Mouse (Mus musculus) brain, adult 10 weeks (tissue): ENCODE measurements around the gene Lmf2. TPM values are rescaled to one million over a fixed set of nuclear protein-coding genes. Genes with fewer than 3 reads are reported as not detected.

ENCODE experiments used
- polyA plus RNA-seq: library from polyadenylated mRNA; stranded (reverse); fragments of 350-450 nt; fragmentation: Illumina TruSeq; extraction: RNeasy Lipid Tissue Mini Kit (QIAGEN cat#74804); gene quantifications from one replicate; pipeline ENCODE4 v1.2.3, GENCODE M21; 2015; ENCODE audit warnings: low read depth, low replicate concordance

The Lmf2 gene
- 11.3 TPM for polyA plus RNA-seq

DNA sequence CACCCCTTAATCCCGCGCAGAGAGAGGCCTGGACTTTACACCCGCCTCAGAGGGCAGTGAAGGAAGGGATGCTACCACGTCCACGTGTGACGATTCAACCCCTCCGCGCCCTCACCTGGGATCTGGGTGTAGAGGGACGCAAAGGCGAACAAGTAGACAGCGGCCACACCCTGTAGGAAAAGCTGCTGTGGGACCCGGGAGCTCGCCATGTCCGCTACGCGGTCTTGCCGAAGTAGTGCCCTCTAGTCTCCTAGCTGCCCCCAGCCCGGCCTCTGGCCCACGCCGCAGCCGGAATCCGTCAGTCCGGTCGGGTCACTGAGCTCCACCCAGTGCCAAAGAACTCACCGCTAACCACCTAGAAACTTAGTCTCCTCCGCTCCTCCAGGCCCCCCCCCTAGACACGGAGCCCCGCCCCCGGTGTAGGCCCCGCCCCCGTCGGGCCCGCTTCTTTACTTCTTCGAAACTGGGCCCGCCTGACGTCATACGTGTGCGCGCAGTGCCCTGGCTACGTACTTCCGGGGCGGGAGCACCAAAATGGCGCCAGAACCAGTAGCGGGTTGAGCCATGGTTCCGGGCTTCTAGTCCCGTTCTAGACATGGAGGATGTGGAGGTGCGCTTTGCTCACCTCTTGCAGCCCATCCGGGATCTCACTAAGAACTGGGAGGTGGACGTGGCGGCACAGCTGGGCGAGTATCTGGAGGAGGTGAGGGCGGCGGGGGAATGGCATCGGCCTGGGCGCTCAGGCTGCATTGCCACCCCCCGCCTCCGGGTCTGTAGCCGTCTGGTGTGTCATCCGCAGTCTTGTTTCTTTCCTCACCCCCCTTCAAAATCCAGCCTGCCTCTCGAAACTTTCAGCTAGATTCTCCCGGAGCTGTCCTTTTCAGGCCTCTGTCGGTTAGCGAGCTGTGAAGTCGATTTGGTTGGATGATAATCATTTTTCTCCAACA lies at the start of gene Lmf2, which contains the start of gene Ncaph2:
Gene Lmf2, minus strand, starts transcription at position 419 of the 947 bp plus-strand sequence.
Gene Ncaph2, plus strand, starts transcription at position 479 of the 947 bp plus-strand sequence.

DNA sequence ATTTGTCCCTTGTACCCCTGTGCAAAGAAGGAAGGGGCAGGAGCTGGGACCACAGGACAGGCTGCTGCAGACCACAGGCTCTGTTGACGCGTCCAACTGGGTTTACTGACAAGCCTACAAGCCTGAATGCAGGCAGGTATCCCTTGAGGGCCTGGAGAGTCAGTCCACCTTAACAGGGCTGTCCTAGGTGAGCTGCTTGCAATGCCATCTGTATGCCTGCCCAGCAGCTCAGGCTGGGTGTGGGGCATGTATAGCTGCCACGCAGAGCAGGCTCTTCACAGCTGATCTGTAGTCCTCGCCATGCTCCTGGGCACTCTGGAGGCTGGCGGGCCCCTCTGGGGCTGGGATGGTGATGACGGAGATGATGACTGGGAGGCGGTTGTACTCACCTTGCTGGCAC lies 29.2 kb upstream of the Lmf2 start, which contains the start of gene Klhdc7b:
Gene Klhdc7b, plus strand, starts transcription at position 301 of the 400 bp plus-strand sequence.

DNA sequence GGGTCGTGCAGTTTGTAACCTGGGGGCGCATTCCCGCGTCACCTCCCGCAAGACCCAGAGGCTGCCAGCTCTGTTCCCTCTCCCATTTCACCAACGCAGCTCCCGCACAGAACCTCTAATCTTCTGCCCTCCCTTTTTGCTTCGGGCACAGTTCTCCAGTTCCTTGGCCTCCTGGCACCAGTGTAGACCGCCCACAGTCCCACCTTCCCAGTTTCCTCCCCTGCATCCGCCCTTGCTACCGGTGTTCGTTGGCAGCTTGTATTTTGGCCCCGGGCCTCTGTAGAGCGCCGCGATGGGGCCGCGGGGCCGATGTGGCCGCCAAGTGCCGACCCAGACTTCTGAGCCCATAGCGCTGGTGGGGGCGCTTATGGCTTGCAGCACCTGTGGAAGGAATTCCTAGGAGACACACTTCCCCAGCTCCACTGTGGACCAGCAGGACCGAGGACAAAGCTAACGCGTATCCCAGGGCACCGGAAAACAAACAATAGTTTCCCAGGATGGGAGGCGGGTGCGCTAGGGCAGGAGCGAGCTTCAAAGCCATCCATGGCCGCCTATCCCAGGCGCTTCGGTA lies 23.5 kb upstream of the Lmf2 start, which contains the start of gene Odf3b:
Gene Odf3b, minus strand, starts transcription at position 452 of the 571 bp plus-strand sequence.

DNA sequence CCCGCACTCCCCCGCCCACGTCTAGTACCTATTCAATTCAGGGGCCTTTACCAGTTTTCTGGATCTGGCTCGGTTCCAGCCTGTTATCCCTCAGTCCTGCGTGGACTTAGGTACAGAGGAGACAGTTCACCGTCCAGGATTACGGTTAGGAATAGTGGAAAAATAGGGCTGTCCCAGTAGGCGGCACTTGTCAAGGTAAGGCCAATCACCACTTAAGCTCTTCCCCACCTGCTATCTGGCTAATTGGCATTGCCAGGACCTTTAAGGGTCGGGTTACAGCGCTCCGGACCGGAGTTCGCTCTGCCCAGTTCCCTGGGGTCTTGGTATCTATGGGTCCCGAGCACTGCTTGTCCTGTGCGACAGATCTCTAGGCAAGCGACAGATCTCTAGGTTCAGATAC lies 21.5 kb upstream of the Lmf2 start, which contains the start of gene Tymp:
Gene Tymp, minus strand, starts transcription at position 83 of the 400 bp plus-strand sequence.

DNA sequence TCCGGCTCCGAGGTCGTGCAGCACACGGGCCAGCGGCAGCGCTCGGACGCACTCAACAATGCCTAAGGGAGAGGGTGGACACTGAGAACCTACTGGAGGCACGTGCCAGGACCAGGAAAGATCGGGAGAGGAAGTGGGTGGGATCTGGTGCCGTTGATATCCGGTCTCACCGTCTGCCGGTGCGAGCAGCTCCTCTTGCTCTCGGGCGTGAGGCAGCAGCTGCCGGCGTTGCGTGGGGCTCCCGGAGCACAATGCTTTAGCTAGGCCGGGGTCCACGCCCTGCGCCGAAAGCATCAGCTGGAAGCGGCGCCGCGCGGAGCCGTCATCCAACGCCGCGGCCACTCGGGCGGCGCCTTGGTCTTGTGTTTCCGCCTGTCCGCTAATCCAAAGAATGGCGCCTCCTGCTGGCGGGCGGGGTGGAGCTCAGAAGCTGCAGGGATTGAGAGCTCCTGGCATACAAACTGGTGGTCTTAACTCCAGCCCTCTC lies 18.3 kb upstream of the Lmf2 start, which contains the start of gene Sco2:
Gene Sco2, minus strand, starts transcription at position 85 of the 487 bp plus-strand sequence.

DNA sequence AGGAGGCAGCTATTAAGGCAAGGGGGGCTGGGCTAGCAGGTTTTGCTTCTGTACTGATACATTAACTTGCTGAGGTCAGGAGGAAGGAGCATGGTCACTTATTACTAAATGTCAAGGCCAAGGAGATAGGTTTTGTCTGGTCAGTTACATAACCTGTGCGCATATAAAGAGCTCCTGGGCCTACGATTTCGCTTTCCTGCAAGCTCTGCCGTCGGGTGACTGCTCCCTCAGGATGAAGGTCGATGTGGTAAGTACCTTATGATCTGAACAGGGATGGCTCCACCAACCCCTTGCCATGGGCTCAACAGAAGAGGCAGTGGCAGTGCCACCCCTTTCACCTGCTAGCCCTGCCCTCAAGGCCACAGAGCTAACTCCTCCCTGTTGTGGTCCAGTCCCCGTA lies 21.2 kb downstream of the Lmf2 start, which contains the start of gene Miox:
Gene Miox, plus strand, starts transcription at position 128 of the 400 bp plus-strand sequence.

DNA sequence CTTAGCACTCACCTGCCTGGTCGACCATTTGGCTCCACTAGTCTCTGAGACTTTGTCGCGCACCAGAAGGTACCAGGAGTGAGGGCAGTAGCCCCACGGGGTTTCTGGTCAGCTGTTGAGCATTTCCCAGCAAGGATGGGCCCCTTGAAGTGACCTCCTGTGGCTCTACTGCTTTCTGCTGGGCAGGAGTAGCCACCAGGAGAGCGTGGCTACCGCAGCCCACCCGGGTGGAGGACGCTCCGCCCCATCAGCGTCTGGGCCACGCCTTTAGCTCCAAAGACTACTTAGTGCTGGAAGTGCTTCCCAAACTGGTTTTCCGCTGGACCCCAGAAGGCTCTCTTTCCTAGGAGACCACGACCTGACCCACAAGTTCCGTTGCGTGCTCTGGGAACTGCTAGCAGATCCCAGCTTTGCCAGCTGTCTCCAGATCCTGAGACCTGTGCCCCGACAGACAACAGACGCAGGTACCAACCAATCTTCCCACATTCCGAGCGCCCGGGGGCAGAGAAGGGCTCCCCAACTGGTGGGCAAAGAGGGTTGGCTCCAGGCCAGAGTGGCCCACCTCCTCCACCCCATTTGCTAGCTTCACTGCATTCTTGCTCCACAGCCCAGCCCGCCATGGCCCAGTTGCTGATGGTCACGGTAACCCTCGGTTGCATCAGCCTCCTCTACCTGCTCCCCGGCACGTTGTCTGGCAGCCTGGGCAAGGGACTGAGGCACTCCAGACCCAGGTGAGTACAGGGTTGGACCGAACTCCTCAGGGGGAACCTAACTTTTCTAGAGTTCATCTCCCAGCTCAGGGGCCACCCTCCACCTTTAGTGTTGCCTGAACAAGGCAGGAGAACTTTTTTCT lies 32.6 kb downstream of the Lmf2 start, which contains the start of gene Adm2:
Gene Adm2, plus strand, starts transcription at position 51 of the 853 bp plus-strand sequence.

DNA sequence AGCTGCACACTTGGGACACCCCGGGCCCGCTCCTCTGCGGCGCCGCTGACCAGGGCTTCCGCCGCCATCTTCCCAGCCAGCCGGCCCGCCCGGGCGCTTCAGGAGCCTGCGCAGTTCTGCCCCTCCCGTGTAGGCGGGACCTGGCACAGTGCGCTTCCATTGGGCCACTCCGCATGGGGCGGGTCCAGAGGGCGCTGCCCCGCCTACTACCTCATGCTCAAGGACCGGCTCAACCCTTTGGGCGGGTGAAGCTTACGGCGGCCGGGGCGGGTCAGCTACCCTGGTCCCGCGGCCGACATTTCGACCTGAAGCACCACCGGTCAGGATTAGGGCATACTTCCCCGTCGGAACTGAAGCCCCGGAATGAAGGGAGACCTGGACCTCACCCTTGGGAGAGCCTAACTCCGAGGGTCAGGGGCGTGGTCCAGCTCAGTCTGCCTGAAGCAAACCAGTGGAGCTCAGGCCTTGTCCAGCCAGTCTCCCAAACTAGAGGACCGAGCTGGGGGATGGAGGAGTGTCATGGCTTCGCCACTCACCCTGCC lies 40.2 kb downstream of the Lmf2 start, which contains the start of gene Sbf1:
Gene Sbf1, minus strand, starts transcription at position 122 of the 542 bp plus-strand sequence.

Other genes starting within 250 kb of the Lmf2 start
- 19.0 TPM for gene Tubgcp6, start 232.5 kb downstream of the Lmf2 start, polyA plus RNA-seq
- 12.4 TPM for gene Hdac10, start 227.0 kb downstream of the Lmf2 start, polyA plus RNA-seq
- gene Mapk12, start 215.0 kb downstream of the Lmf2 start, polyA plus RNA-seq = 12.5 TPM
- gene Mapk11, start 206.0 kb downstream of the Lmf2 start, polyA plus RNA-seq = 51.9 TPM
- 36.2 TPM for gene Plxnb2, start 174.9 kb downstream of the Lmf2 start, polyA plus RNA-seq
- 51.1 TPM for gene Dennd6b, start 159.2 kb downstream of the Lmf2 start, polyA plus RNA-seq
- gene Ppp6r2, start 144.1 kb downstream of the Lmf2 start, polyA plus RNA-seq = 78.9 TPM
- 124 TPM for gene Sbf1, start 40.3 kb downstream of the Lmf2 start, polyA plus RNA-seq
- not detected for gene Adm2, start 32.9 kb downstream of the Lmf2 start, polyA plus RNA-seq
- gene Miox, start 21.3 kb downstream of the Lmf2 start, polyA plus RNA-seq = not detected
- 80.4 TPM for gene Ncaph2, start 60 bp upstream of the Lmf2 start, polyA plus RNA-seq
- 29.7 TPM for gene Sco2, start 18.2 kb upstream of the Lmf2 start, polyA plus RNA-seq
- 1.7 TPM for gene Tymp, start 21.4 kb upstream of the Lmf2 start, polyA plus RNA-seq
- 5.0 TPM for gene Odf3b, start 23.6 kb upstream of the Lmf2 start, polyA plus RNA-seq
- gene Klhdc7b, start 29.3 kb upstream of the Lmf2 start, polyA plus RNA-seq = 0.46 TPM
- not detected for gene Syce3, start 54.8 kb upstream of the Lmf2 start, polyA plus RNA-seq
- gene Cpt1b, start 70.2 kb upstream of the Lmf2 start, polyA plus RNA-seq = 1.5 TPM
- gene C730034F03Rik, start 73.9 kb upstream of the Lmf2 start, polyA plus RNA-seq = 3.3 TPM
- not detected for gene Gm44502, start 74.0 kb upstream of the Lmf2 start, polyA plus RNA-seq
- 58.1 TPM for gene Chkb, start 74.2 kb upstream of the Lmf2 start, polyA plus RNA-seq
- 128 TPM for gene Mapk8ip2, start 98.3 kb upstream of the Lmf2 start, polyA plus RNA-seq
- gene Arsa, start 121.8 kb upstream of the Lmf2 start, polyA plus RNA-seq = 28.4 TPM
- 87.4 TPM for gene Shank3, start 144.0 kb upstream of the Lmf2 start, polyA plus RNA-seq
- gene Acr, start 212.7 kb upstream of the Lmf2 start, polyA plus RNA-seq = 1.0 TPM
- gene Rabl2, start 236.3 kb upstream of the Lmf2 start, polyA plus RNA-seq = 51.8 TPM